Mouse (Mus musculus): ENCODE measurements around the gene Pet100. TPM values are rescaled to one million over a fixed set of nuclear protein-coding genes. Genes with fewer than 3 reads are reported as not detected.

Gene Pet100
- polyA plus RNA-seq, 1 experiment from 2014 or later: 138 TPM

DNA sequence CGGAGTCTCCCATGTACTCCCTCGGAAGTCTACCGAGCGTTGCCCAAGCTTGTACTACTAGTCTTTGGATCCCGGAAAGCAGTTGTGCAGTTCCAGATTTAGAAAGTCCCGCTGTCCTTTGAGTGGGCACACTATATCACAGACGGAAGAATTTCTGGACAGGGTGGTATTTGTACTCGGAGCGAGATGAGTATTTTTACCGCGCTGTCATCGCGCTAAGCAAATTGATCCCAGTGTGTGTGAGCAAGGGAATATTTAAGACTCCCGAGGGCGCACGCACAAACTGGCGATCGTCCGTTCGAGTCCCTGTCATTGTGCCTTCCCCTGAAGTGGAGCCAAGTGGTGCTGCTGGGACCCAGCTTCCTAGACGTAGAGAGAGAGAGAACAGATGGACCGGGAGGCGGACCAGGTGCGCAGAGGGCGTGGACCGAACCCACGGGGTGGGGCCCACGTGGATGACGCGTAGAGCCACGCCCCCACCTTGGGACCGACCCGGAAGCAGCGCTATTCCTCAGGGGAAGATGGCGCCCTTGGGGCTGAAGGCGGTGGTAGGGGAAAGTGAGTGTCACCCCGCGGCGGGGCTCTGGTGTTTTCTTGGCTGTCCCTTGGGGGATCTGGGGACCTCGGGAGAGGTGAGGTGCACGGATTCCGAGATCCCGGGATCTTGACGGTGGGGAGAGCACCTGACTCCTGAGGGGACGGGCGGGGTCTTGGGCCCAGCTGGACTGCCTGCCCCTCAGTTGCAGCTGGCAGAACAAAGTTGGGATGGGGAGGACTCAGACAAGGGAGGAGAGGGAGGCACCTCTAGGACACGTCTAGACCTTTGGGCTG, 9.5 kb downstream of the Pet100 start, which contains the start of gene Stxbp2:
Gene Stxbp2, plus strand, starts transcription at position 309 of the 831 bp plus-strand sequence.
- Histone ChIP-seq H3K9ac (peak within 1 kb of the TSS; percentile 65), H3K36me3 (ENCODE audit: poor library complexity, severe bottlenecking) (no peaks in the 10 kb centered on the region), H3K4me2 (peak within 1 kb of the TSS; percentile 74), H3K4me3 (peak within 1 kb of the TSS; percentile 53), H3K27me3 (peaks cover 15% of the 10 kb centered on the region), H3K4me1 (peaks cover 5% of the 10 kb centered on the region; the same call in 1 of the 2 replicates), H3K27ac (no peak within 1 kb of the TSS), H3K9me3 (replicated peaks) (no peaks in the 10 kb centered on the region)
- 4% methylated on average over 47 of the region's 47 CpGs for WGBS
- ATAC-seq: peak; percentile 88

DNA sequence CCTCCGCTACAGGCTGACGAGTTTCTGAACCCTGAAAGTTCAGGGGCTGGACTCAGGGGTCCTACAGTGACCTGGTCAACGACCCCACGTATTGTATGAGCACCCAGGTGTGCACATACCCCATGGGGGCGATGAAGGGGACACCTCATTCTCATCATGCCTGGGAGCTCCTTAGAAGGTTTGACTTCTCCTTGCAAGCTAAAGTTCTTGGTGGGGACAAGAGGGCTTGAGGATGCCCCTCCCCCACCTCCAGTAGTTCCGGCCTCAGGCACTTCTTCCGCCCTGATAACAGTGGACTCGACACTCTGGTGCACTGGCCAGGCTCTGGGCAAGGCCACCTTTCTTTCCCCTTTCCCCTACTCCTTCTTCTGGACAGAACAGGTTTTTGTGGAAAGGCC, 10.1 kb downstream of the Pet100 start:
- H3K4me3 ChIP-seq: peak overlapping the region; percentile 53
- ATAC-seq: no peak
- peak overlapping the region; percentile 74 for H3K4me2 ChIP-seq
- peak overlapping the region; percentile 65; the same call in 1 of the 2 replicates for H3K9ac ChIP-seq
- H3K27me3 ChIP-seq: peaks cover 15% of the 10 kb centered on the region
- H3K4me1 ChIP-seq: peaks cover 5% of the 10 kb centered on the region; the same call in 1 of the 2 replicates
- peaks cover 5% of the 10 kb centered on the region; the same call in 1 of the 2 replicates for H3K36me3 ChIP-seq (ENCODE audit: poor library complexity, severe bottlenecking)
- WGBS: 22% methylated on average over 8 of the region's 8 CpGs
- no peak overlapping the region for H3K27ac ChIP-seq
- no peaks in the 10 kb centered on the region for H3K9me3 ChIP-seq (replicated peaks)

DNA sequence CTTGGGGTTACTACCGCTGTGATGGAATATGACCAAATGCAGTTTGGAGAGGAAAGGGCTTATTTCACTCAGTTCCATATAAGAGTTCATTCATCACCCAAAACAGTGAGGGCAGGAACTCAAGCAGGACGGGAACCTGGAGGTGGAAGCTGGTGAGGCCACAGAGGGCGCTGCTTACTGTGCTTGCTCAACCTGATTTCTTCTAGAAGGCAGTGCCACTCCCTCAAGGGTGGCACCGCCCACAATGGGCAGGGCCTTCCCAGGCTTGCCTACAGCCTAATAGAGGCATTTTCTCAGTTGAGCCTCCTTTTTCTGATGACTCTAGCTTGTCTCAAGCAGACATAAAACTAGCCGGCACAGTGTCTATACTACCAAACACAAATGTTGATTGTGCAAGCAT, 24.5 kb downstream of the Pet100 start:
- no peaks in the 10 kb centered on the region for H3K9me3 ChIP-seq (replicated peaks)
- no peak for ATAC-seq
- WGBS: 28% methylated on average over 5 of the region's 5 CpGs
- H3K27ac ChIP-seq: no peak overlapping the region
- H3K4me3 ChIP-seq: no peak overlapping the region
- H3K27me3 ChIP-seq: no peaks in the 10 kb centered on the region
- no peak overlapping the region for H3K4me2 ChIP-seq
- no peak overlapping the region for H3K9ac ChIP-seq
- H3K36me3 ChIP-seq (ENCODE audit: poor library complexity, severe bottlenecking): 0 out of 2 replicates have a peak, but pooled peaks cover 6% of the 10 kb centered on the region
- no peaks in the 10 kb centered on the region for H3K4me1 ChIP-seq

DNA sequence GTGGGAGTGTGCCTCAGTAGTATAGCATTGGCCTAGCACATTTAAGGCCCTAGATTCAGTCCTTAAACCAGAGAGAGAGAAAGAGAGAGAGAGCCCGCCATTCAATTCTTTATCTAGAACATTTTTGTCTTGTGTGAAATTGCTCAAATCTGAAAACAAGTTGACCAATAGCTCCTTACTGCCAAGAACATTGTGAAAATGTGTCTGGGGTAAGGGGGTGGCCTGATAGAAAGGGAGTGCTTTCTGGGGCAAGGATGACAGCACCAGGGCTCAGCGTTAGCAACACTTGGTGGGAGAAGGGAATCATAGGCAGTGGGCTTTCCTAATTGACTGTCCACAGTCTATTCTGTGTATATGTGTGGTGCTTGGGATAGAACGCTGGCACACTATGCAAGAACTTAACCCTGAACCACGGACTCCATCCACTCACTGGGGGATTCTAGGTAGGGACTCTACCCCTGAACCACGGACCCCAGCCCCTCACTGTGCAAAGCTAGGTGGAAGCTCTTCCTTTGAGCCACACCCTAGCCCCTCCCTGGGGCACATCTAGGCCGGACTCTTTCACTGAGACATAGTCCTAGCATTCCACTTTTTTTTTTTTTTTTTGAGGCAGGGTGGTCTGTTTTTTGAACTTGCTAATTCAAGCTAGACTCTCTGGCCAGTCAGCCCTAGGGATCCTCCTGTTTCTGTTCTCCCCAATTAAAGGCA, 25.6 kb downstream of the Pet100 start:
- H3K4me2 ChIP-seq: no peak overlapping the region
- H3K27ac ChIP-seq: no peak overlapping the region
- no peak for ATAC-seq
- 86% methylated on average over 6 of the region's 6 CpGs for WGBS
- H3K36me3 ChIP-seq (ENCODE audit: poor library complexity, severe bottlenecking): no peaks in the 10 kb centered on the region
- no peak overlapping the region for H3K9ac ChIP-seq
- H3K27me3 ChIP-seq: no peaks in the 10 kb centered on the region
- no peaks in the 10 kb centered on the region for H3K4me1 ChIP-seq
- no peak overlapping the region for H3K4me3 ChIP-seq
- H3K9me3 ChIP-seq (replicated peaks): no peaks in the 10 kb centered on the region

DNA sequence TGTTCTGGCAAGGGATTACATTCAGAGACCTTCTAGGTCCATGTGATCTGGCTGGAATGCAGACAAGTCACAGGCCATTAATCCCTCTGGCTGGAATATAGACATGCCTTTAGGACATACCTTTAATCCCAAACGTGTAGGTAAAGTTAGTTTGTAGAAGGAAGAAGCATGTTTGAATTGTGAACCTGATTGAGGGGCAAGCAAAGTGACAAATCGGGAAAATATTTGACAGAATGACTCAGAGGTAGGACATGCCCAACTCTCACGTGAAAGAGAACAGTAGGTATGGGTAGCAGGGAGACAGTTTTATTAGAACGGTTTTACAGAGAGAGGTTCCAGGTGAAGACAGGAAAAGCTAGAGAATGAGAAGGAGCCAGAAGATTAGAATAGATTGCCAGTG, 26.2 kb downstream of the Pet100 start:
- H3K36me3 ChIP-seq (ENCODE audit: poor library complexity, severe bottlenecking): no peaks in the 10 kb centered on the region
- no peak overlapping the region for H3K4me2 ChIP-seq
- 81% methylated on average over 4 of the region's 4 CpGs for WGBS
- H3K4me3 ChIP-seq: no peak overlapping the region
- H3K9me3 ChIP-seq (replicated peaks): no peaks in the 10 kb centered on the region
- H3K27me3 ChIP-seq: no peaks in the 10 kb centered on the region
- no peak for ATAC-seq
- no peaks in the 10 kb centered on the region for H3K4me1 ChIP-seq
- no peak overlapping the region for H3K27ac ChIP-seq
- no peak overlapping the region for H3K9ac ChIP-seq

DNA sequence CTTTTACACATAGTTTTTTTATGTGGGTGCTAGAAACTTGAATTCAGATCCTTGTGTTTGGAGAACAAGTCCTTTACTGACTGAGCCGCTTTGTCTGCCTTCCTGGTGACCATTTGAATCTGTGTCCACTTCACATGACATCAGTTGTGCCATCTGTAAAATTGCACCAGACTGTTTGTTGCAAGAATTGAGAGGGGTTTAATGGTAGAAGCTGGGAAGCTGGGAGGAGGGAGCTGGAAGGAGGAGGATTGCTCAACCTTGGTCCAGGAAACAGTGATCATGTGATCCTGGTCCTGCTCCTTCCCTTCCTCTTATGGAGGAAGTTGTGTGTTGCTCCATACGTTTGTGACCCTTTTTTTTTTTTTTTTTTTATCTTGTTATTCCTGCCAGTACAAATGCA, 26.9 kb downstream of the Pet100 start:
- no peaks in the 10 kb centered on the region for H3K9me3 ChIP-seq (replicated peaks)
- H3K4me3 ChIP-seq: no peak overlapping the region
- no peak overlapping the region for H3K9ac ChIP-seq
- H3K4me1 ChIP-seq: no peaks in the 10 kb centered on the region
- no peaks in the 10 kb centered on the region for H3K27me3 ChIP-seq
- H3K4me2 ChIP-seq: no peak overlapping the region
- no peak overlapping the region for H3K27ac ChIP-seq
- ATAC-seq: no peak
- 85% methylated on average over 2 of the region's 2 CpGs for WGBS
- no peaks in the 10 kb centered on the region for H3K36me3 ChIP-seq (ENCODE audit: poor library complexity, severe bottlenecking)

DNA sequence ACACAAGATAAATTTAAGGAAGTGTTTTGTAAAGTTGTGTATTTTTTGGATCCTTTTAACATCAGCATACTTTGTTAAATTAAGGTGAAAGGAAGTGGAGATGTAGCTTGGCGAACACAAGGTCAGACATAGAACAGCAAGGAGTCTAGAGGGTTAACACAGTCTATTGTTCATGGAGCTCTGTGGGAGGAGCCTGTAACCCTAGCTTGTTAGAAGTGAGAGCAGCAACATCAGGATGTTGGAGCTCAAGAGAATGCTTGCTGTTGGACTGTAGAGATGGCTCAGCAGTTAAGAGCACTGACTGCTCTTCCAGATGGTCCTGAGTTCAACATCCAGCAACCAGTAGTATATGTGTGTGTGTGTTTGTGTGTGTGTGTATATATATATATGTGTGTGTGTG, 27.6 kb downstream of the Pet100 start:
- no peak for ATAC-seq
- H3K4me3 ChIP-seq: no peak overlapping the region
- H3K27ac ChIP-seq: no peak overlapping the region
- H3K9me3 ChIP-seq (replicated peaks): no peaks in the 10 kb centered on the region
- no peaks in the 10 kb centered on the region for H3K27me3 ChIP-seq
- H3K9ac ChIP-seq: no peak overlapping the region
- WGBS: 35% methylated on average over 1 of the region's 1 CpGs
- no peak overlapping the region for H3K4me2 ChIP-seq
- no peaks in the 10 kb centered on the region for H3K4me1 ChIP-seq
- no peaks in the 10 kb centered on the region for H3K36me3 ChIP-seq (ENCODE audit: poor library complexity, severe bottlenecking)

DNA sequence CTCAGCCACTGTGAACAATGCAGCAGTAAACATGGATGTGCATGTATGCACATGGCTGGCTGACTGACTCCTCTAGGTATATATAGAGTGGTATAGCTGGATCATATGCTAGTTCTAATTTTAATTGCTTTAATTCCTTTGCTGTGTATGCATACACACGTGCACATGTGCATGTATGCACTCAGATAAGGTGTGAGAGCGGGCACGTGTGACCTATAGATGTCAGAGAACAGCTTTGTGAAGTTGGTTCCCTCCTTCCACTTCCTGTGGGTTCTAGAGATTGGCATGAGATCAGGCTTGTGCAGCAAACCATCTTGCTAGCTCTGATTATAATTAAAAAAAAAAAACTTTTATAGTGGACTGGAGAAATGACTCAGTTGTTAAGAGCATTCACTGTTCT, 31.5 kb downstream of the Pet100 start:
- 67% methylated on average over 3 of the region's 3 CpGs for whole genome bisulfite sequencing
- Histone ChIP-seq H3K9ac (no peak overlapping the region), H3K4me2 (no peak overlapping the region), H3K4me3 (no peak overlapping the region), H3K27ac (no peak overlapping the region), H3K9me3 (replicated peaks) (no peaks in the 10 kb centered on the region), H3K27me3 (no peaks in the 10 kb centered on the region), H3K36me3 (ENCODE audit: poor library complexity, severe bottlenecking) (no peaks in the 10 kb centered on the region), H3K4me1 (peaks cover 10% of the 10 kb centered on the region)
- ATAC-seq: no peak

DNA sequence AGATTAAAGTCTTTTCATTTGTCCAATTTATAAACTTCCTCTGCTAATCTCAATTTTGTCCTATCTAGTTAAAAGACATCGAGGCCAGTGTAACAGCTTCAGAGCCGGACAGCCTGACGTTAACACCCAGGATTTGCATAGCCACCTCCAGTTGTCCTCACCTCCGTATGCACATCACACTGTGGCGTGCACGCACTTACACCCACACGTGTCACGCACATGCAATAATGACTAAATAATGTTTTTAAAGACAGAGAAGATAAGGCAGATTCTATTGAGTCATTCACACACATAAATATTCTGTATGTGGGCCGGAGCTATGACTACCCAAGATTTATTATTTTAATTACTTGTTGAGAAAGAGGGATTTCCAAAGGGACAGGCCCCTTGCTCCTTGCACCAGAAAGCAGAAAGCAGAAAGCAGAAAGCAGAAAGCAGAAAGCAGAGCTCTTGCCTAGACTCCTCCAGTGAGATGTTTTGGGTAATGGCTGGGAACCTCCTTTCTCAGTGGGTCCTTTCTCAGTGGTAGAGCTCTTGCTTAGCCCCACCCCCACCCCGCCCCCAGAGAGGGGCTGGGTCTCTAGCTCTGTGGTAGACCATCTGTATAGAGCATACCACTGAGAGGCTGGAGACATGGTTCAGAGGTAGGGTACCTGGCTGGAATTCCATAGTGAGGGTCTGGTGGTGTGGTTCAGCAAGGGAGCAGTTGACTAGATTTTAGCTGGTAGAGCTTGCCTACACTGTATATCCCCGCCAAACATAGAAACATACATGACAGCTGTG, 33.6 kb downstream of the Pet100 start:
- H3K9me3 ChIP-seq (replicated peaks): no peaks in the 10 kb centered on the region
- H3K4me3 ChIP-seq: no peak overlapping the region
- H3K27ac ChIP-seq: no peak overlapping the region
- H3K36me3 ChIP-seq (ENCODE audit: poor library complexity, severe bottlenecking): no peaks in the 10 kb centered on the region
- no peaks in the 10 kb centered on the region for H3K27me3 ChIP-seq
- 78% methylated on average over 11 of the region's 11 CpGs for WGBS
- no peak overlapping the region for H3K4me2 ChIP-seq
- H3K4me1 ChIP-seq: peaks cover 10% of the 10 kb centered on the region
- H3K9ac ChIP-seq: no peak overlapping the region
- ATAC-seq: no peak

DNA sequence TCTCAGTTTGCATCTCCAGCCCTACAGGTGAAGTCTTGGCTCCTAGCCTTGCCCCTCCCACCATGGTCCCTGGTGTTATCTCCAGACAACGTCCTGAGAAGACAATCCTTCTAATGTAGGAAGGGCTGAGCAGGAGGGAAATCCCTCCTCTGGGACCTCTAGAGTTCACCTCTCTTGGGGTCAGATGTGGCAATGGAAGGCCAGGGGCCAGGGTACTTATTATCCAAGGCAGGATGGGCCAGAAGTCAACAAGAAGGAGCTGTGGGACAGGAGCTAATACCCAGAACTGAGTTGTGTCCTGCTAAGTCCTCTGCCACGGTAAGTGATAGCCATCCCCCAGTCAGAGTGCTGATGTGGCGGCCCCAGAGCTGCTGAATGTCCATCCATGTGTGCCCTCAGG, 34.2 kb downstream of the Pet100 start, which contains the start of gene Retn:
Gene Retn, plus strand, starts transcription at position 245 of the 400 bp plus-strand sequence.
- Histone ChIP-seq H3K9ac (no peak within 1 kb of the TSS), H3K4me2 (no peak within 1 kb of the TSS), H3K27ac (no peak within 1 kb of the TSS), H3K27me3 (no peaks in the 10 kb centered on the region), H3K36me3 (ENCODE audit: poor library complexity, severe bottlenecking) (no peaks in the 10 kb centered on the region), H3K4me3 (no peak within 1 kb of the TSS), H3K4me1 (peaks cover 10% of the 10 kb centered on the region), H3K9me3 (replicated peaks) (no peaks in the 10 kb centered on the region)
- WGBS: 76% methylated on average over 3 of the region's 3 CpGs
- ATAC-seq: no peak

DNA sequence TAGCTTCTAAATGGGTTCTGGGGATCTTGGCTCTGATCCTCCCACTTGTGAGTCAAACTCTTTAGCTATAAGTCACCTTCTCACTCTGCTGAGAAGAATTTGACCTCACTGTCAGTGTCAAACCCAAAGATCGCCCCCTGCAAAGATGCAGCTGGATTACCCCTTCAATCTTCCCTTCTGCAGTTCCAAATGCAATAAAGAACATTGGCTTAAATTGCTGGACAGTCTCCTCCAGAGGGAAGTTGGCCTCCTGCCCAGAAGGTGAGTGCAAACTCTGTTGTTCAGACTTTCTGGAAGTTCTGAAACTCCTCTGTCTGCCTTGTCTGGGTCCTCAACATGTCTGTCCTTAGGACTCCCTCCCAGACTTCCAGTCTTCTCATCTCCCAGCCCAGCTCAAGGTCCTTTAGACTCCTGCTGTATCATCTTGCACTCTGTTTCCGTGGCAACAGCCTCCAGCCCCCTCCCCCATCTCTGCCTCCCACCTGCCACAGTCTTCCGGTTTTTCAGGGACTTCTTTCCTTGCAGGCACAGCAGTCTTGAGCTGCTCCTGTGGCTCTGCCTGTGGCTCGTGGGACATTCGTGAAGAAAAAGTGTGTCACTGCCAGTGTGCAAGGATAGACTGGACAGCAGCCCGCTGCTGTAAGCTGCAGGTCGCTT, 35.5 kb downstream of the Pet100 start:
- peak overlapping the region; percentile 31 for H3K4me2 ChIP-seq
- H3K9ac ChIP-seq: peak overlapping the region; percentile 31; the same call in 1 of the 2 replicates
- 21% methylated on average over 7 of the region's 7 CpGs for WGBS
- H3K27ac ChIP-seq: no peak overlapping the region
- no peaks in the 10 kb centered on the region for H3K9me3 ChIP-seq (replicated peaks)
- no peak overlapping the region for H3K4me3 ChIP-seq
- H3K27me3 ChIP-seq: no peaks in the 10 kb centered on the region
- peak; percentile 50; the same call in 1 of the 2 replicates for ATAC-seq
- H3K4me1 ChIP-seq: peaks cover 10% of the 10 kb centered on the region
- H3K36me3 ChIP-seq (ENCODE audit: poor library complexity, severe bottlenecking): no peaks in the 10 kb centered on the region

All from forebrain, embryonic 13.5 days (tissue).